Mouse (Mus musculus) heart, postnatal 0 days (tissue): ENCODE results near the gene Abtb1.

Experiments used
- CTCF ChIP-seq: IDR thresholded peaks from 2 replicates; pipeline ENCODE4 v1.5.1; 2016; ENCODE audit warnings: antibody characterized with exemption, control low read depth, low read depth
- EP300 ChIP-seq: IDR thresholded peaks from 2 replicates; pipeline ENCODE4 v1.6.1; 2016; ENCODE audit warnings: antibody characterized with exemption, low read depth

DNA sequence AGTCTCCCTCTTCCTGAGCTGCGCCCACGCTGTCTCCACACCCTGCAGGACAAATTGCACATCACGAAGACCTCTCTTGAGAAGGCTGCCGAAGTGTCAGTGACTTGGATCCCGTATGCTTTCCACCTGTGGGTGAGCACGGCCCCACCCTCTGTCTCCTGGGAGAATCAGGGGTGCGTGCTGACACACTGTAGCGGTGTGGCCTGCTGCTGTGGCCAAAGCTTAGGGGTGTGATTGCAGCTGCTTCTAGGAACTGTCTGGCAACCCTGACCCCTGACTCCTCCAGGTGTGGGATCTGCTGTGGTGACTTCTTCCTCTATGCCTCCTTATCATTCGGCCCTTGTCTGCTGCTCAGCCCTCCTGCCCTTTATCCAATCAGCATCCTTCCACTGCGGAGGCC, 28.0 kb downstream of the Abtb1 start:
- no peak for TF ChIP-seq CTCF
- no peak for TF ChIP-seq EP300
